Mouse (Mus musculus): ENCODE results near the gene Atcay. TPM values are rescaled to one million over a fixed set of nuclear protein-coding genes. Genes with fewer than 3 reads are reported as not detected.

The Atcay gene
- polyA plus RNA-seq, 1 experiment from 2014 or later, result 1.7 TPM

DNA sequence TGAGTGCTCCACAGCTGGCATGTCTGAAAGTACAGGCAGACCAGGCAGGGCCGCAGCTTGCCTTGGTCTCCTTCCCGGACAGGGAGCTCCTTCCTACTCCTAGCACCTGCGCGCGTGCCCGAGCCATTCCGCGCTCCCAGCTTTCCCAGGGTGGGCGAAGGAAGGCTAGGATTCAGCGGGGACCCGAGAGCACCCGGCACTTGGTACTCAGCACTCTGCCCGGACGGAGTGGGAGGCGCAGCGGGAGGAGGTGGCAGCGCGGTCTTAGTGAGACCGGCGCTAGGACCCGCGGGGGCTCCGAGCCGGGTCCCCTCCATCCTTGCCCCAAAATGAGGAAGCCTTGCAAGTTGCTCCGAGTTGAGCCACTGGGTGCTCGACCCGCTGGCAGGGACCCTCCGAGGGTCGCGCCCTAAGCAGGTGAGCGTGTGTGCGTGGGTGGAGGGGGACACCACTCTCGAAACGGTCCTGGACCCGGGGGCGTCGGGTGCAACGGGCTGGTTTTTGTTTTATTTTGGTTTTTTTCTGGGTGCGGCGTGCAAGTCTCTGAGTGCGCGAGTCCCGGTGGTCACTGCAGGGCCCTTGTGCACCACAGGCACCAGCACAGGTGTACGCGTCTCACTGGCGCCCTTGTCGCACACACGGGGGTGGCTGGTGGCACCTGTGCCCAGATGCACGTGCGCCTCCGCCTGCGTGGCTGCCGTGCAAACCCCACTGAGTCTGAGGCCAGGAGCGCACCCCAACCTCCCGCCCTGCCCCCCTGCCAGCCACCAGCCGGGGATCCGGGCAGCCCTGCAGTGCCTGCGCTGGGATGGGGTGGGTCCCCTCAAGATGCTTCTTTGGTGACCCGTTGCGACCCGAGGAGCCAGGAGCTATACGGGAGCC, 26.8 kb upstream of the Atcay start:
- ATAC-seq, result peak; percentile 29
- Histone ChIP-seq H3K9ac (peak overlapping the region; percentile 48), H3K4me1 (replicated peaks) (peaks cover 18% of the 10 kb centered on the region), H3K4me3 (replicated peaks) (peak overlapping the region; percentile 41), H3K36me3 (no peaks in the 10 kb centered on the region), H3K9me3 (no peaks in the 10 kb centered on the region), H3K4me2 (replicated peaks) (peak overlapping the region; percentile 89), H3K27me3 (replicated peaks) (peaks cover 71% of the 10 kb centered on the region), H3K27ac (no peak overlapping the region)
- WGBS, result 2% methylated on average over 62 of the region's 62 CpGs

DNA sequence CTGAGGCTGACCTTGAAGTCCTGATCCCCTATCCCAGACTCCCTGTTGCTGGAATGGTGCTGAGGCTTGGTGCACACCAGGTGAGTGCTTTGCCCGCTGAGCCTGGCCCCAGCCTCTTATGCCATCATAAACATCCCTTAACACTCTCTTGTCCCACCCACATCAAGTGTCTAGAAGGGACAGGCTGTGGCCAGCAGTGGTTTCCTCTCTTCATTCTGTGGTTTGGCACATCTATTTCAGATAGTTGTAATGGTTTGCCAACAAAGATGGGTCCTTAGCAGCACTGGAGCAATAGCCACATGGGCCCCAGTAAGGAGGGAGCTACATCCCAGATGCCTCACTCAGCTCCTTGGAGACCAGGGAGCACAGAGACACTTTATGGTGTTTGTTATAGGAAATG, 24.3 kb upstream of the Atcay start:
- peaks cover 79% of the 10 kb centered on the region for H3K27me3 ChIP-seq (replicated peaks)
- 42% methylated on average over 1 of the region's 1 CpGs for WGBS
- no peak for ATAC-seq

DNA sequence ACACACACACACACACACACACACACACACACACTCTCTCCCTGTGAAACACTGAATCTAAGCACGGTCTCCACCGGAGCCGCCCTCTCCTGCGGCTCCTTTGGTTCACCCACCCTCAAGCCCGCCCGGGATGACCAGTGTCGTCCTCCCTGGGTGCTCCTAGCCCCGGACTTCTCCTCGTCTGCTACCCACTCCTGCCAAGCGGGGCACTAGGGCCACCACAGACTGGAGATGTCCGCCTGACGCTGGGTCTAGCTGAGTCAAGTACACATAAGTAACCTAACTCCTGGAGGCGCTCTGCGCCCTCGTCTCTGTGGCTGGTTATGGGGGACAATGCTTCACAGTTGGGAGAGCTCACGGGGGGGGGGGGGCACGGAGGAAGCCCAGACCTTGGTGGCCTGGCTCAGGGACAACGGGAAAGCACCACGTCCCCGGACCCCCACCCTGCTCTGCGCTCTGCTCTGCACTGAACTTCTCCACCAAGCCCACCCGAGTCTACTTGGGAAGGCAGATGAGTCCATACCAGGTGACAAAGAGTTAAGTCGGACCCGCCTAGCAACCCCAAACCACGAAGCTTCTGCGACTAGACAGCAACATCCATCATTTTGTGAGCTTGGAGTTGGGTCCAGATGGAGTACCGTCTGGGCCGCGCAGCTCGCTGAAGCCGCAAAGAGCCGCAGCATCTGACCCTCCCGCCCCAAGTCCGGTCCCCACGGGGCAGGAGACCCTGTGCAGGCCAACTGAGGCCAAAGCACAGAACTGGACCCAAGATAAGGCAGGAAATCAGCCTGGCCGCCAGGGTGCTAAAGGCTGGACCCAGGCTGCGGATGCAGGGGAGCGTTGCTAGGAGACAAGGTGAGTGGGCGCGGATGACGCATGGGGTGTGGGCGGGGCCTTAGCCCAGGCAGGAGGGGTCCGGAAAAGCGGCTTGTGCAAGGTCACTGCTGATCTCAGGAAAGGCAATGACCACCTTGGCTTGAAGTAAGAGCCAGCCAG, 22.1 kb upstream of the Atcay start, which contains the start of gene Matk:
Gene Matk, plus strand, starts transcription at position 512 of the 996 bp plus-strand sequence.
- H3K9ac ChIP-seq, result peak within 1 kb of the TSS; percentile 30; the same call in 1 of the 2 replicates
- H3K27ac ChIP-seq, result no peak within 1 kb of the TSS
- H3K4me2 ChIP-seq (replicated peaks), result peak within 1 kb of the TSS; percentile 44
- H3K36me3 ChIP-seq, result no peaks in the 10 kb centered on the region
- H3K27me3 ChIP-seq (replicated peaks), result peaks cover 57% of the 10 kb centered on the region
- no peaks in the 10 kb centered on the region for H3K9me3 ChIP-seq
- ATAC-seq, result 0 out of 2 replicates have a peak, but pooled peaks have one; percentile 36
- H3K4me1 ChIP-seq (replicated peaks), result peaks cover 19% of the 10 kb centered on the region
- H3K4me3 ChIP-seq (replicated peaks), result no peak within 1 kb of the TSS
- WGBS, result 10% methylated on average over 44 of the region's 44 CpGs

More for the DNA sequence above, 24.3 kb upstream of the Atcay start:
- Histone ChIP-seq H3K4me3 (replicated peaks) (no peak overlapping the region), H3K4me1 (replicated peaks) (peaks cover 23% of the 10 kb centered on the region), H3K27ac (no peak overlapping the region), H3K9ac (no peak overlapping the region), H3K4me2 (replicated peaks) (no peak overlapping the region), H3K9me3 (no peaks in the 10 kb centered on the region), H3K36me3 (no peaks in the 10 kb centered on the region)

DNA sequence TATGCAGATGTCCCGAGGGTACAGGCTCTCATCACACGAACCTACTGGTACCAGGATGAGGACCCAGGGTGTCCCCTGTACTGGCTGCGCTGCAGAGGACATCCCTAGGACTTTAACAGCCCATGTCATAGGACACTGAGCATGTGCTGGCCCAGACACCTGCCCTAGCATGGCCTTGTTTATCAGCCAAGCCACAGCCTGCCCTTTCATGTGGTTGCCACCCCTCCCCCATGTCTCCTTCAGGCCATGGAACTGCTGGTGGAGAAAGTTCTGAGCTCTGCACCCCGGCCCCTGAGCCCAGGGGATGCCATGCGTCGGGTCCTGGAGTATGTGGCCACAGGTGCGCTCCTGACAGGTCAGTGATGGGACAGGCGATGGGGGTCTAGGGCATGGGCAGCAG, 18.8 kb upstream of the Atcay start:
- peaks cover 14% of the 10 kb centered on the region for H3K4me1 ChIP-seq (replicated peaks)
- H3K36me3 ChIP-seq, result no peaks in the 10 kb centered on the region
- H3K9ac ChIP-seq, result no peak overlapping the region
- H3K27ac ChIP-seq, result no peak overlapping the region
- no peak overlapping the region for H3K4me3 ChIP-seq (replicated peaks)
- WGBS, result 86% methylated on average over 8 of the region's 8 CpGs
- H3K27me3 ChIP-seq (replicated peaks), result peaks cover 36% of the 10 kb centered on the region
- no peak overlapping the region for H3K4me2 ChIP-seq (replicated peaks)
- no peak for ATAC-seq
- H3K9me3 ChIP-seq, result no peaks in the 10 kb centered on the region

DNA sequence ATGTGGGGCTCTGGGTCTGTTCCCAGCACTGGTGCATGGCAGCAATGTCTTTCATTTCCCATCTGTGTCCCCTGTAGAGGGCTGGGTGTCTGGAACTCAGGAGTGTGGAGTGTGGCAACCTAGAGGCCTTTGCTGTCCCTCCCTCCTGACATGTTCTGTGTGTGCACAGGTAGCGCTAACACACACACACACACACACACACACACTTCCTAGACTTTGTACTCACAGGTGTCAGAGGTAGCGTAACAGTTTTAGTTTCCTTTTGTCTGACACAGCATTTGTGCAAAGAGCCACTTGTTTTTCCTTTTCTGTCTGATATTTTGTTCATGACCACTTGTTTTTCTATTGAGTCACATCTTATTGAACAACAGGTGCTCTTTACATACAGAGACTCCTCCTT, 17.2 kb upstream of the Atcay start:
- no peak overlapping the region for H3K4me3 ChIP-seq (replicated peaks)
- H3K27me3 ChIP-seq (replicated peaks), result peaks cover 20% of the 10 kb centered on the region
- H3K9ac ChIP-seq, result no peak overlapping the region
- WGBS, result 79% methylated on average over 2 of the region's 2 CpGs
- H3K9me3 ChIP-seq, result no peaks in the 10 kb centered on the region
- H3K27ac ChIP-seq, result no peak overlapping the region
- H3K4me2 ChIP-seq (replicated peaks), result no peak overlapping the region
- ATAC-seq, result no peak
- H3K36me3 ChIP-seq, result no peaks in the 10 kb centered on the region
- peaks cover 12% of the 10 kb centered on the region for H3K4me1 ChIP-seq (replicated peaks)

DNA sequence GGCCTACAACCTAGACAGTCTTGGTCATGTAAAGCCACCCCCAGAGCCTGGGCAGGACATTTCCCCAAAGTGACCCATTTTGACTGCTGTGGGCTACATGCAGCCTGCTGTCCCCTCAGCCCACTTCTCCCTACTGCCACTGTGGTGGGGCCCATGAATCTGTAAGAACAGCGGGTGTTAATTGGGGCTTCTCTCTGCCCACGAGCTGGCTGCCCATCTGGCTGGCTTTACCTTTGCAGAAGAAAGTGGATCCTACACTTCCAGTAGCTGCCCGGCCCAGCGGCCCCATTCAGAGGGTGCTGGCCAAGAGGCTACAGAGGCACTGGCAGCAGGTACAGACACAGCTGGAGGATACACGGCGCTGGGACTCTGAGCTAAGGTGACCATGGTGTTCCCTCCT, 14.5 kb upstream of the Atcay start:
- Histone ChIP-seq H3K27ac (no peak overlapping the region), H3K9me3 (no peaks in the 10 kb centered on the region), H3K27me3 (replicated peaks) (peaks cover 7% of the 10 kb centered on the region), H3K4me2 (replicated peaks) (no peak overlapping the region), H3K4me3 (replicated peaks) (no peak overlapping the region), H3K9ac (no peak overlapping the region), H3K4me1 (replicated peaks) (peaks cover 9% of the 10 kb centered on the region; the same call in 1 of the 2 replicates), H3K36me3 (no peaks in the 10 kb centered on the region)
- ATAC-seq, result no peak
- WGBS, result 87% methylated on average over 6 of the region's 6 CpGs

DNA sequence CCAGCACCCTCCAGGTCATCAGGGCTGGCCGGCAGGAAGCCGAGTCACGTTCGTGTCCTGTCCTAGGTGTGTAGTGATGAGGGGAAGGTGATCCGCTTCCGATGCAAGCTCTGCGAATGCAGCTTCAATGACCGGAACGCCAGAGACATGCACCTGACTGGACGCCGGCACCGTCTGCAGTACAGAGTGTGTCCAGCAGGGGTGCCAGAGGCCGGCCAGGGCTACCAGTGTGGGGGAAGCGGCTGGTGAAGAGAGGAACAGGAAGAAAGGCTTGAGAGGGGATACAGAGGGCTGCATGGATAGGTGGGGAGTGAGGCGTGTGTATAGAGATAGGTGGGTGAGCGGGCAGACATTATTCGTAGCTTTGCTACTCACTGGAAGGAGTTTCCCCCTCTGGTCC, 14.0 kb upstream of the Atcay start:
- Histone ChIP-seq H3K27me3 (replicated peaks) (peaks cover 13% of the 10 kb centered on the region), H3K4me3 (replicated peaks) (no peak overlapping the region), H3K36me3 (no peaks in the 10 kb centered on the region), H3K4me1 (replicated peaks) (peaks cover 11% of the 10 kb centered on the region; the same call in 1 of the 2 replicates), H3K27ac (no peak overlapping the region), H3K9me3 (no peaks in the 10 kb centered on the region), H3K4me2 (replicated peaks) (no peak overlapping the region), H3K9ac (no peak overlapping the region)
- WGBS, result 11% methylated on average over 17 of the region's 17 CpGs
- ATAC-seq, result peak; percentile 61

DNA sequence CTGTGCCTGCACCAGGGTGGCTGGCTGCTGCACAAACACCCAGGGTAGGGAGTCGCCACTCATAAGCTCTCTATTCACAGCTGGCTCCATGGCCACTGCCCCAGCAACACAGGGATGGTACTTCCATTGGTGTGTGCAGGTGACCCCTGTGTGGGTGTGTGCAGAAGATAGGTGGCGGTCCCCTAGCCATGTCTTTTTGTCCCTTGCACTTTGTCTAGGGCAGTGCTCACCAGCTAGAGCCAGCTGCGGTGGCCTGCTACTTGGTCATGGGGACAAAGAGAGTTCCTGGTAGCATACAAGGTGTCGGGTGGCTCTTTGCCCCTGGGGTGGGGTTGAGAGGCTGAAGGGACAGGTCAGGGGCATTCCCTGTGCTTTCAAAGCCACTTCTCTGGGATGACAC, 13.5 kb upstream of the Atcay start:
- Histone ChIP-seq H3K9ac (no peak overlapping the region), H3K36me3 (no peaks in the 10 kb centered on the region), H3K4me3 (replicated peaks) (no peak overlapping the region), H3K27me3 (replicated peaks) (peaks cover 17% of the 10 kb centered on the region), H3K27ac (no peak overlapping the region), H3K4me1 (replicated peaks) (peaks cover 14% of the 10 kb centered on the region; the same call in 1 of the 2 replicates), H3K4me2 (replicated peaks) (no peak overlapping the region), H3K9me3 (no peaks in the 10 kb centered on the region)
- 72% methylated on average over 4 of the region's 4 CpGs for WGBS
- no peak for ATAC-seq

DNA sequence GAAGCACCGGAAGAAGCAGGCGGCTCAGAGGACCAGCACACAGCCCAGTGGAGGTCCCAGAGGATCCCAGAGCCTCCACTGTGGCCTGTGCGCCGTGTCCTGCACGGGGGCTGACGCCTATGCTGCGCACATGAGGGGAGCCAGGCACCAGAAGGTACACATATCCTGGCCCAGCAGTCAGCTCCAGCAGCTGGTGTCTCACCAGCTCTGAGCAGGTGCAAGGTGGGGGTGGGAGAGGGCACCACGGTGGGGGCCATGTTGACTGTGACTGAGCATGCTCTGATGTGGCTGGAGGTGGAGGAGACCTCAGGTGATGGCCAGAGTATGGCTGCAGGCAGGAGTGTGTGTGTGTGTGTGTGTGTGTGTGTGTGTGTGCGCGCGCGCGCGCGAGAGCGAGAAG, 11.4 kb upstream of the Atcay start:
- Histone ChIP-seq H3K27ac (no peak overlapping the region), H3K9ac (no peak overlapping the region), H3K36me3 (no peaks in the 10 kb centered on the region), H3K27me3 (replicated peaks) (peaks cover 23% of the 10 kb centered on the region), H3K4me2 (replicated peaks) (no peak overlapping the region), H3K4me3 (replicated peaks) (no peak overlapping the region), H3K9me3 (no peaks in the 10 kb centered on the region), H3K4me1 (replicated peaks) (peaks cover 14% of the 10 kb centered on the region; the same call in 1 of the 2 replicates)
- ATAC-seq, result no peak
- 89% methylated on average over 16 of the region's 16 CpGs for WGBS

DNA sequence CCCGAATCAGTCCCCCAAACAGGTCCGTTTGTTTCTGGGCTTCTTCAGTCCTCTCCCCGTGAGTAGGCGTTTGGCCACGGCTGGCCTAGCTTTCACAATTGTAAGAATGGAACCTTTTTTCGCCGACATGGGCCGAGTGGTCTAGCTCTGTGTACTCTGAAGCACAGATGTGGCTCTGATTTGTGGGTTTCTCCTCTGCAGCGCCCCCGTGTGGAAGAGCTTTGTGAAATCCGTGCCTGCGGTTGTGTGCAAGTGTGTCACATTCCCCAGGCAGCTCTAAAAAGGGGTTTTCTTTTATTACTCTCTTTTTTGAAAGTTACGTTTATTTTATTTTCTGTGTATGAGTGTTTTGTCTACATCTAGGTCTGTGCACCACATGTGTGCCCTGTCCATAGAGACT, 10.2 kb upstream of the Atcay start:
- Histone ChIP-seq H3K4me3 (replicated peaks) (no peak overlapping the region), H3K9ac (no peak overlapping the region)

DNA sequence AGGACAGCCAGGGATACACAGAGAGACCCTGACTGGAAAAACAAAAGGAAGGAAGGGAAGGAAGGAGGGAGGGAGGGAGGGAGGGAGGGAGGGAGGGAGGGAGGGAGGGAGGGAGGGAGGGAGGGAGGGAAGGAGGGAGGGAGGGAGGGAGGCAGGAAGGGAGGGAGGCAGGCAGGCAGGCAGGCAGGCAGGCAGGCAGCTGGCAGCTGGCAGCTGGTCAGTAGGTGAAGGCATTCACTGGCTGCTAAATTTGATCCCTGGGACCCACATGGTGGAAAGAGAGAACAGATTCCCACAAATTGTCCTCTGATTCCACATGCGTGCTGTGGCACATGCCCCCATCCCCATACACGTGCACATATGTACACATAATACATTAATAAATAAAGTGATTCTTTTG, 8.0 kb upstream of the Atcay start:
- H3K27ac ChIP-seq, result no peak overlapping the region
- no peak overlapping the region for H3K9ac ChIP-seq
- H3K27me3 ChIP-seq (replicated peaks), result peaks cover 23% of the 10 kb centered on the region
- WGBS, result 77% methylated on average over 2 of the region's 2 CpGs
- H3K4me3 ChIP-seq (replicated peaks), result no peak overlapping the region
- H3K36me3 ChIP-seq, result no peaks in the 10 kb centered on the region
- no peaks in the 10 kb centered on the region for H3K9me3 ChIP-seq
- peaks cover 12% of the 10 kb centered on the region for H3K4me1 ChIP-seq (replicated peaks)
- no peak overlapping the region for H3K4me2 ChIP-seq (replicated peaks)
- ATAC-seq, result no peak

More for the DNA sequence above, 10.2 kb upstream of the Atcay start:
- Histone ChIP-seq H3K4me1 (replicated peaks) (peaks cover 14% of the 10 kb centered on the region; the same call in 1 of the 2 replicates), H3K27me3 (replicated peaks) (peaks cover 23% of the 10 kb centered on the region), H3K27ac (no peak overlapping the region), H3K9me3 (no peaks in the 10 kb centered on the region), H3K36me3 (no peaks in the 10 kb centered on the region), H3K4me2 (replicated peaks) (no peak overlapping the region)
- ATAC-seq, result no peak
- WGBS, result 32% methylated on average over 13 of the region's 13 CpGs

Data from intestine, embryonic 15.5 days (tissue).